Mouse (Mus musculus): ENCODE data around the gene Eefsec. TPM values are rescaled to one million over a fixed set of nuclear protein-coding genes. Genes with fewer than 3 reads are reported as not detected.

The Eefsec gene
- polyA plus RNA-seq, 1 experiment: 15.8 TPM

GRCm38 (mm10) chr6:88384420-88385053, 61.8 kb downstream of the Eefsec start:
- Histone ChIP-seq H3K27ac (ENCODE audit: insufficient read depth, low read depth, low read length) (no peak overlapping the region), H3K27me3 (ENCODE audit: control insufficient read depth, insufficient read depth, low read length) (no peaks in the 10 kb centered on the region), H3K36me3 (ENCODE audit: control insufficient read depth, insufficient read depth, low read length) (no peaks in the 10 kb centered on the region), H3K4me3 (ENCODE audit: low read depth, low read length) (no peak overlapping the region), H3K4me1 (ENCODE audit: control insufficient read depth, insufficient read depth, insufficient read length, low read length) (peaks cover 7% of the 10 kb centered on the region; the same call in 1 of the 2 replicates)
- 65% methylated on average over 8 of the region's 8 CpGs for WGBS
- no peak for TF ChIP-seq CTCF (IDR thresholded peaks at IDR 0.05; ENCODE audit: extremely low read depth, insufficient read length, insufficient replicate concordance, low read depth, low read length)
- TF ChIP-seq POLR2A (IDR thresholded peaks at IDR 0.05; ENCODE audit: low read depth, low read length): no peak

DNA sequence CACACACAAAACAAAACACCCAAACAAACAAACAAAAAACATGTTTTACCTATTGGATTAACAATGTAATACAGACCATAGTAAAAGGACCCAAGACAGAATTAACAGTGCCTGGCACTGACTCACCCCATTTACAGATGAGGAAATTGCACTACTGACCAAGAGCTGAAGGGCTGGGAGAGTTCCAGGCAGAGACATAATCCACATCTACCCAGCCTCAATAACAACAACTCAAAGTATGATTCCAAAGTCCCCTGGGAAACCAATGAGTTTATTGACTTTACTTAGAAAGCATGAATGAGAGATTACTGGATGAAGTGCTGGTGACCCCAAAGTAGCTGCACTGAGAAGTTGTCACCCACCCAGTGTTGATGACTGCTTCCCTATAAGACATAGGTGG, 62.6 kb downstream of the Eefsec start:
- Histone ChIP-seq H3K27ac (ENCODE audit: insufficient read depth, low read depth, low read length) (no peak overlapping the region), H3K36me3 (ENCODE audit: control insufficient read depth, insufficient read depth, low read length) (no peaks in the 10 kb centered on the region), H3K4me1 (ENCODE audit: control insufficient read depth, insufficient read depth, insufficient read length, low read length) (peaks cover 7% of the 10 kb centered on the region; the same call in 1 of the 2 replicates), H3K27me3 (ENCODE audit: control insufficient read depth, insufficient read depth, low read length) (no peaks in the 10 kb centered on the region), H3K4me3 (ENCODE audit: low read depth, low read length) (no peak overlapping the region)
- TF ChIP-seq CTCF (IDR thresholded peaks at IDR 0.05; ENCODE audit: extremely low read depth, insufficient read length, insufficient replicate concordance, low read depth, low read length): no peak
- no peak for TF ChIP-seq POLR2A (IDR thresholded peaks at IDR 0.05; ENCODE audit: low read depth, low read length)

DNA sequence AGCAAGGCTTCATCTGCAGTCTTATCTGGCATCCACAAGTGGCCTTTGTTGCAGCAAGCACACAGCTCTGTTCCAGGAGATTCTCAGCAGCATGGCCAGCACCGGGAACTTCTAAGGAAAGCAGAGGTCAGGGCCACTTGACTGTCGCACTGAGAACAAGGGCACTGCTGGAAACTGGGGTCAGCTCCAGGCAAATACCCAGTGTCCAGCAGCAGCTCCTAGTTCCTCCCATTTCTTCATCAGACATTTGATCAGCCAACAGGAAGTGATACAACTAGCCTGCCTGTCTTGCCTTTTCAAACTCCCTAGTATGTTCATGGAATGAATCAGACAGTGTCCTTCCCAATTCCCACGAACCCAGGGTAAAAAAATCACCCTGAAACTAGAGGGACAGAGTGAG, 66.6 kb downstream of the Eefsec start:
- TF ChIP-seq POLR2A (IDR thresholded peaks at IDR 0.05; ENCODE audit: low read depth, low read length) (no peak), CTCF (IDR thresholded peaks at IDR 0.05; ENCODE audit: extremely low read depth, insufficient read length, insufficient replicate concordance, low read depth, low read length) (no peak)
- no peaks in the 10 kb centered on the region for H3K27me3 ChIP-seq (ENCODE audit: control insufficient read depth, insufficient read depth, low read length)
- WGBS: 75% methylated on average over 3 of the region's 3 CpGs
- no peaks in the 10 kb centered on the region for H3K36me3 ChIP-seq (ENCODE audit: control insufficient read depth, insufficient read depth, low read length)
- H3K4me3 ChIP-seq (ENCODE audit: low read depth, low read length): no peak overlapping the region
- H3K4me1 ChIP-seq (ENCODE audit: control insufficient read depth, insufficient read depth, insufficient read length, low read length): peaks cover 7% of the 10 kb centered on the region; the same call in 1 of the 2 replicates
- H3K27ac ChIP-seq (ENCODE audit: insufficient read depth, low read depth, low read length): no peak overlapping the region

DNA sequence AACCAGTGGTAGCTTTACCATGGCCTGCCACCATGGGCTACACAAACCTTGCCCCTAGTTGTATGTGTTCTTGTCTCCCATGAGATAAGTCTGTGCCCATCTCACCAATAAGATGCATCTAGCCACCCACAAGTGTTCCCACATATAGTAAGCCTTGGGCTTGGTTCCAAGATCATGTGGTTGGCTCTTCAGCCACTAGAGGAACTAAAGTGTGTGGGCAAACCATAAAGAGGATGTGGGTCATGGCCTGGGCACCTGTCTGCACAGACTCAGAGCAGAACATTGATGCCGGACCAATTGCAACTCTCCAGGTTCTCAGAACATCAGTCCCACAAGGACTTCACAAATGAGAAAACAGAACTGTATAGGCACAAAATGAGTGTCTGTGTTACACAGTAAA, 67.5 kb downstream of the Eefsec start:
- H3K4me3 ChIP-seq (ENCODE audit: low read depth, low read length): no peak overlapping the region
- H3K27me3 ChIP-seq (ENCODE audit: control insufficient read depth, insufficient read depth, low read length): no peaks in the 10 kb centered on the region
- no peak overlapping the region for H3K27ac ChIP-seq (ENCODE audit: insufficient read depth, low read depth, low read length)
- WGBS: 78% methylated on average over 1 of the region's 1 CpGs
- no peaks in the 10 kb centered on the region for H3K36me3 ChIP-seq (ENCODE audit: control insufficient read depth, insufficient read depth, low read length)
- TF ChIP-seq POLR2A (IDR thresholded peaks at IDR 0.05; ENCODE audit: low read depth, low read length): no peak
- no peak for TF ChIP-seq CTCF (IDR thresholded peaks at IDR 0.05; ENCODE audit: extremely low read depth, insufficient read length, insufficient replicate concordance, low read depth, low read length)
- peaks cover under 1% of the 10 kb centered on the region; the same call in 1 of the 2 replicates for H3K4me1 ChIP-seq (ENCODE audit: control insufficient read depth, insufficient read depth, insufficient read length, low read length)

GRCm38 (mm10) chr6:88374247-88374646, 72.1 kb downstream of the Eefsec start:
- H3K36me3 ChIP-seq (ENCODE audit: control insufficient read depth, insufficient read depth, low read length): no peaks in the 10 kb centered on the region
- no peak overlapping the region for H3K27ac ChIP-seq (ENCODE audit: insufficient read depth, low read depth, low read length)
- TF ChIP-seq POLR2A (IDR thresholded peaks at IDR 0.05; ENCODE audit: low read depth, low read length) (no peak), CTCF (IDR thresholded peaks at IDR 0.05; ENCODE audit: extremely low read depth, insufficient read length, insufficient replicate concordance, low read depth, low read length) (no peak)
- H3K4me3 ChIP-seq (ENCODE audit: low read depth, low read length): no peak overlapping the region
- no peaks in the 10 kb centered on the region for H3K4me1 ChIP-seq (ENCODE audit: control insufficient read depth, insufficient read depth, insufficient read length, low read length)
- H3K27me3 ChIP-seq (ENCODE audit: control insufficient read depth, insufficient read depth, low read length): no peaks in the 10 kb centered on the region
- 31% methylated on average over 7 of the region's 7 CpGs for WGBS

- H3K27me3 ChIP-seq (ENCODE audit: control insufficient read depth, insufficient read depth, low read length): no peaks in the 10 kb centered on the region
- TF ChIP-seq POLR2A (IDR thresholded peaks at IDR 0.05; ENCODE audit: low read depth, low read length) (no peak), CTCF (IDR thresholded peaks at IDR 0.05; ENCODE audit: extremely low read depth, insufficient read length, insufficient replicate concordance, low read depth, low read length) (no peak)
- 80% methylated on average over 8 of the region's 8 CpGs for WGBS
Measured at GRCm38 (mm10) chr6:88369851-88370635, 76.3 kb downstream of the Eefsec start.

DNA sequence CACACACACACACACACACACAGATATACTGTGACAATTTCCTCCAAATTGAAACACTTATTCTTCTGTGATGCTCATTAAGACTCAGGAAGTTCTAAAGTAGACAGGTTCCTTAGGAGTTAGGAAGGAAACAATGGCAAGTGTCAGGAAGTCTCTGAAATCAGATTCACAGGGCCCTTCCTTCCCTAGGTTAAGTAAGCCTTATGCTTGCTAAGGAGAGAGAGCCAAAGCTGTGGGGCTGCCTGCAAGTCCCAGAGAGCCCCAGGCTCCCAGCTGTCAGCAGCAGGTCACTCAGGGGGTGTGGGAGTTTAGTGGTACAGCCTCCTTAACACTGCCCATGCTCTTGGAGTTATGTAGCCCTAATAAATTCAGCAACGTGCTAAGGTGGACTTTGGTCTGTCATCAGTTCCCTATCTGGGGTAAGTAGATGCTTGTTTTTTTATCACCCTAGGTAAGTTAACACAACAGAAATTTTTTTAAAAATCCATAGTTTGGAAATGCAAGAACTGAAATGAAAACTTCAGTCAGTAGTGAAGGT, 82.8 kb downstream of the Eefsec start:
- Histone ChIP-seq H3K4me3 (ENCODE audit: low read depth, low read length) (no peak overlapping the region), H3K36me3 (ENCODE audit: control insufficient read depth, insufficient read depth, low read length) (no peaks in the 10 kb centered on the region), H3K27me3 (ENCODE audit: control insufficient read depth, insufficient read depth, low read length) (no peaks in the 10 kb centered on the region), H3K27ac (ENCODE audit: insufficient read depth, low read depth, low read length) (no peak overlapping the region), H3K4me1 (ENCODE audit: control insufficient read depth, insufficient read depth, insufficient read length, low read length) (peaks cover 2% of the 10 kb centered on the region)
- WGBS: 24% methylated on average over 1 of the region's 1 CpGs
- TF ChIP-seq CTCF (IDR thresholded peaks at IDR 0.05; ENCODE audit: extremely low read depth, insufficient read length, insufficient replicate concordance, low read depth, low read length): no peak
- no peak for TF ChIP-seq POLR2A (IDR thresholded peaks at IDR 0.05; ENCODE audit: low read depth, low read length)

More at GRCm38 (mm10) chr6:88369851-88370635, 76.3 kb downstream of the Eefsec start:
- no peaks in the 10 kb centered on the region for H3K4me1 ChIP-seq (ENCODE audit: control insufficient read depth, insufficient read depth, insufficient read length, low read length)
- no peak overlapping the region for H3K27ac ChIP-seq (ENCODE audit: insufficient read depth, low read depth, low read length)
- H3K4me3 ChIP-seq (ENCODE audit: low read depth, low read length): no peak overlapping the region
- H3K36me3 ChIP-seq (ENCODE audit: control insufficient read depth, insufficient read depth, low read length): no peaks in the 10 kb centered on the region

Measured in small intestine, adult 2 months (tissue).